Mouse (Mus musculus) MEL (cell line): ENCODE data around the gene Cacna1b.

ENCODE experiments used
- CTCF ChIP-seq, 3 experiments: IDR thresholded peaks in 2 of 3; conservative IDR thresholded peaks in 1 of 3; 2 replicates each; pipeline ENCODE4 v1.5.1; 2011 to 2012; ENCODE audit warnings: low read length in 3 of 3, low read depth in 2 of 3, mild to moderate bottlenecking in 2 of 3, improper control_type of control experiment in 1 of 3, inconsistent platforms in 1 of 3, mixed read lengths in 1 of 3, moderate library complexity in 1 of 3; ENCODE audit not compliant: control insufficient read depth in 1 of 3, insufficient read depth in 1 of 3, poor library complexity in 1 of 3, severe bottlenecking in 1 of 3
- POLR2A ChIP-seq, 2 experiments: IDR thresholded peaks; 2 replicates each; pipeline ENCODE4 v1.6.1; 2011 to 2012; ENCODE audit warnings: low read length in 2 of 2, mild to moderate bottlenecking in 2 of 2, control low read depth in 1 of 2, improper control_type of control experiment in 1 of 2, low read depth in 1 of 2, moderate library complexity in 1 of 2; ENCODE audit not compliant: control insufficient read depth in 1 of 2, insufficient read depth in 1 of 2, poor library complexity in 1 of 2
- POLR2AphosphoS2 ChIP-seq: IDR thresholded peaks from 2 replicates; pipeline ENCODE4 v1.6.1; 2011; ENCODE audit warnings: low read length, improper control_type of control experiment
- TBP ChIP-seq: IDR thresholded peaks from 2 replicates; pipeline ENCODE4 v1.8.0; 2011; ENCODE audit warnings: low read depth, low read length, improper control_type of control experiment
- ZMIZ1 ChIP-seq: IDR thresholded peaks from 2 replicates; pipeline ENCODE4 v1.6.1; 2012; ENCODE audit warnings: low read depth, mild to moderate bottlenecking, inconsistent platforms, low read length, improper control_type of control experiment, moderate library complexity

- TF ChIP-seq ZMIZ1: no peak
- no peak for TF ChIP-seq POLR2A (IDR thresholded peaks at IDR 0.05; ENCODE audit: control insufficient read depth in 1 of 2, insufficient read depth in 1 of 2, low read depth in 1 of 2, low read length in 2 of 2, poor library complexity in 1 of 2)
- TF ChIP-seq CTCF (IDR thresholded peaks at IDR 0.05 in 2 of 3, conservative IDR thresholded peaks at IDR 0.05 in 1 of 3; ENCODE audit: control insufficient read depth in 1 of 3, insufficient read depth in 1 of 3, low read depth in 2 of 3, low read length in 3 of 3, poor library complexity in 1 of 3, severe bottlenecking in 1 of 3): no peak
- no peak for TF ChIP-seq TBP
- TF ChIP-seq POLR2AphosphoS2: no peak
Measured at GRCm38 (mm10) chr2:24642834-24643233, 120.1 kb downstream of the Cacna1b start.
